Mouse (Mus musculus): ENCODE measurements at regions not wholly inside any gene's neighbourhood (a gene's known extent, or its start where the extent isn't known, plus 50 kb on each side); places are given as distances from the start of the nearest gene placed in this dataset.

DNA sequence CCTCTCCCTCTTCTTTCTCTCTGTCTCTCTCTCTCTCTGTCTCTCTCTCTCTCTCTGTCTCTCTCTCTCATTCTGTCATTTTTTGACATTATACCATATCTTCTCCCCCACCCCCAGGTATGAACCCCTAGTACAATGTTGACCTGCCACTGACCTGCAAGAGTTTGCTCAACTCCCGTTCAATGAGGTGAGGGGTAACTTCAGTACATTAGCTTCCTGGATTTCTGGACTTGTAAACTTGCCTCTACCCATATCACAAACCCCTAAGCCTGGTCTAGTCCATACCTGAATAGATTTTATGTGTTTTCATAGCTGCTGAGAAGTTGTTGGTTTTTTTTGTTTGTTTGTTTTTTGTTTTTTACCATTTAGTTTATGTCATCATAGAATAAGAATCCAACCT, 60.8 kb upstream of the Elovl6 start:
- no peaks in the 10 kb centered on the region for H3K4me1 ChIP-seq
- WGBS, result 89% methylated on average over 1 of the region's 1 CpGs
- peaks cover 3% of the 10 kb centered on the region; the same call in 1 of the 2 replicates for H3K9me3 ChIP-seq
- H3K9ac ChIP-seq (replicated peaks), result no peak overlapping the region
- no peaks in the 10 kb centered on the region for H3K27me3 ChIP-seq
- H3K4me3 ChIP-seq, result no peak overlapping the region
- H3K36me3 ChIP-seq, result no peaks in the 10 kb centered on the region
- no peak overlapping the region for H3K4me2 ChIP-seq (replicated peaks)
- no peak for ATAC-seq (ENCODE audit: low FRiP score, low read depth)
- no peak overlapping the region for H3K27ac ChIP-seq (replicated peaks)

DNA sequence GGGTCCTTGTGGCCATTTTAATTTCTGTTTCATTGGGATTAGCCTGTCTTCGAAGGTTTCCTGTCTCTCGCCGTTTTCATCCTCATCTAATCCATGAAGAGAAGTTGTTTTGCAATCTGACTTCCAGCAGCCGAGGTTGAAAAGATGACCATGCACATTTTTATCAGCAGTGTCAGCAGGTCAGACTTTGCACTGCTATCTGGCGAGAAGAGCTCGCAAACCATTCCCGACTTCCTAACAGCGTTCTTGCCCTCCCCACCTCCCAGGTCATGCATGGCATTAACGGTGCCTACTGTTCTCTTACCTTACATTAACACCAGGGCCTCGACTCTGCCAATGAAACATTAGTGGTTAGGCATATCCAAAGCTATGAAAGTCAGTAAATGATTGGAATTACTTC, 60.1 kb upstream of the Elovl6 start:
- WGBS, result 86% methylated on average over 10 of the region's 10 CpGs
- ATAC-seq (ENCODE audit: low FRiP score, low read depth), result no peak
- no peak overlapping the region for H3K4me2 ChIP-seq (replicated peaks)

DNA sequence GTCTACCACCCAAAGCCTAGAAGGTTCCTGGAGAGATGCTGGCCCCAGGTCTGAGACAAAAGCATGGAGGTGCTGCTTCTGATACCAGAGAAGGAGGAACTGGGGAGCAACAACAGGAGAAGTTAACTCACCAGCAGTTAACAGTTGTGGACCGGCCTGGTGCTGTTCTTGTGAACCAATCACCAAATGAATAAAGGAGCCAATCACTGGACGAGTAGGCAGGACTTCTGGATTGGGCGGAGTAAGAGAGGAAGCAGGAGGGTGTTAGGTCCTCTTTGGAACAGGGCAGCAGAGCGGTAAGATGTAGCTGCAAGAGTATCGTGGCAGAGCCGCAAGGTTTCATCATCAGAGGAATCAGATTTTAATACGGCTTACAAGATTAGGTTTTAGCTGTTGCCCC, 57.7 kb upstream of the Elovl6 start:
- H3K9ac ChIP-seq (replicated peaks), result no peak overlapping the region
- no peaks in the 10 kb centered on the region for H3K9me3 ChIP-seq
- no peaks in the 10 kb centered on the region for H3K27me3 ChIP-seq
- no peaks in the 10 kb centered on the region for H3K36me3 ChIP-seq
- no peak for ATAC-seq (ENCODE audit: low FRiP score, low read depth)
- H3K4me1 ChIP-seq, result no peaks in the 10 kb centered on the region
- H3K4me3 ChIP-seq, result no peak overlapping the region
- no peak overlapping the region for H3K27ac ChIP-seq (replicated peaks)
- no peak overlapping the region for H3K4me2 ChIP-seq (replicated peaks)
- WGBS, result 93% methylated on average over 7 of the region's 7 CpGs

More for the DNA sequence above, 60.1 kb upstream of the Elovl6 start:
- Histone ChIP-seq H3K27ac (replicated peaks) (no peak overlapping the region), H3K9me3 (peaks cover 3% of the 10 kb centered on the region; the same call in 1 of the 2 replicates), H3K36me3 (no peaks in the 10 kb centered on the region), H3K9ac (replicated peaks) (no peak overlapping the region), H3K4me3 (no peak overlapping the region), H3K4me1 (no peaks in the 10 kb centered on the region), H3K27me3 (no peaks in the 10 kb centered on the region)

DNA sequence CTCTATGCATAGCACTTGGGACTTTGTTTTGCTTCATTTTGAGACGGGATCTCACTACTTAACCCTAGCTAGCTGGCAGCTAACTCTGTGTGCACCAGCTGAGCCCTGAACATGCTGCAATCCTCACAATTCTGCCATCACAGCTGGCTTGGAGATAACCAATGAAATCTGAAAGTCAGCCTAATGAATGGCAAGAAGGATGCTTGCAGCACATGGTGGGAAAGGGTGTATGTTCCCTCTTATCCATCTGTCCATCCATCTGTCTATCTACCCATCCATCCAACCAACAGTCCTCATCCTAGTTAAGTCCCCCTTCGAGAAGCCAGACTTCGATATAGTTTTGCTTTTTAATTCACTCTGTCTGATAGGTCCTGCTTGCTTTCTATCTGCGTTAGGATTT, 55.9 kb upstream of the Elovl6 start:
- no peaks in the 10 kb centered on the region for H3K9me3 ChIP-seq
- no peaks in the 10 kb centered on the region for H3K4me1 ChIP-seq
- no peak overlapping the region for H3K27ac ChIP-seq (replicated peaks)
- H3K9ac ChIP-seq (replicated peaks), result no peak overlapping the region
- 95% methylated on average over 4 of the region's 4 CpGs for WGBS
- no peak overlapping the region for H3K4me3 ChIP-seq
- no peak for ATAC-seq (ENCODE audit: low FRiP score, low read depth)
- H3K27me3 ChIP-seq, result no peaks in the 10 kb centered on the region
- H3K36me3 ChIP-seq, result no peaks in the 10 kb centered on the region
- H3K4me2 ChIP-seq (replicated peaks), result no peak overlapping the region

- no peak for ATAC-seq (ENCODE audit: low FRiP score, low read depth)
- Histone ChIP-seq H3K9me3 (no peaks in the 10 kb centered on the region), H3K27me3 (no peaks in the 10 kb centered on the region), H3K36me3 (no peaks in the 10 kb centered on the region), H3K4me3 (no peak overlapping the region), H3K4me2 (replicated peaks) (no peak overlapping the region), H3K27ac (replicated peaks) (no peak overlapping the region), H3K9ac (replicated peaks) (no peak overlapping the region), H3K4me1 (no peaks in the 10 kb centered on the region)
- 96% methylated on average over 7 of the region's 7 CpGs for WGBS
These were observed 54.1 kb upstream of the Elovl6 start for GRCm38 (mm10) chr3:129478093-129478492.

GRCm38 (mm10) chr3:129481293-129481692, 50.9 kb upstream of the Elovl6 start:
- 95% methylated on average over 3 of the region's 3 CpGs for WGBS
- H3K4me2 ChIP-seq (replicated peaks), result no peak overlapping the region

More at GRCm38 (mm10) chr3:129481293-129481692, 50.9 kb upstream of the Elovl6 start:
- H3K4me3 ChIP-seq, result no peak overlapping the region
- H3K9me3 ChIP-seq, result no peaks in the 10 kb centered on the region
- no peaks in the 10 kb centered on the region for H3K27me3 ChIP-seq
- no peak overlapping the region for H3K9ac ChIP-seq (replicated peaks)
- no peaks in the 10 kb centered on the region for H3K36me3 ChIP-seq
- no peak for ATAC-seq (ENCODE audit: low FRiP score, low read depth)
- no peak overlapping the region for H3K27ac ChIP-seq (replicated peaks)
- H3K4me1 ChIP-seq, result no peaks in the 10 kb centered on the region

Measured in midbrain, embryonic 12.5 days (tissue).